Mouse (Mus musculus) kidney, embryonic 16.5 days (tissue): ENCODE measurements at regions not wholly inside any gene's neighbourhood (a gene's known extent, or its start where the extent isn't known, plus 50 kb on each side); places are given as distances from the start of the nearest gene placed in this dataset.

Experiments used
- ATAC-seq: fragments of 200-750 bp; cut with Nextera tagmentation; 2 replicates; pipeline ENCODE4 v1.8.0; 2017; ENCODE audit warnings: moderate TSS enrichment; ENCODE audit not compliant: low FRiP score, low TSS enrichment
- H3K27ac ChIP-seq: fragments of 300-500 bp; sonication (generic); 2 replicates; pipeline ENCODE4 v1.5.1; 2014; ENCODE audit warnings: low read length
- H3K27me3 ChIP-seq: fragments of 300-500 bp; sonication (generic); 2 replicates; pipeline ENCODE4 v1.6.1; 2014; ENCODE audit warnings: low read length, control low read depth, mixed read lengths; ENCODE audit not compliant: insufficient read depth
- H3K36me3 ChIP-seq: fragments of 300-500 bp; sonication (generic); 2 replicates; pipeline ENCODE4 v1.6.1; 2014; ENCODE audit warnings: low read length, control low read depth, mixed read lengths; ENCODE audit not compliant: insufficient read depth
- H3K4me1 ChIP-seq: fragments of 300-500 bp; sonication (generic); 2 replicates; pipeline ENCODE4 v1.6.1; 2014; ENCODE audit warnings: low read length, control low read depth, mixed read lengths; ENCODE audit not compliant: insufficient read depth
- H3K4me2 ChIP-seq: fragments of 300-500 bp; sonication (generic); replicated peaks from 2 replicates; pipeline ENCODE4 v1.6.1; 2014; ENCODE audit warnings: low read depth, low read length
- H3K4me3 ChIP-seq: fragments of 300-500 bp; sonication (generic); 2 replicates; pipeline ENCODE4 v1.5.1; 2014; ENCODE audit warnings: mild to moderate bottlenecking, low read length
- H3K9ac ChIP-seq: fragments of 300-500 bp; sonication (generic); replicated peaks from 2 replicates; pipeline ENCODE4 v1.6.1; 2014; ENCODE audit warnings: low read length
- H3K9me3 ChIP-seq: fragments of 300-500 bp; sonication (generic); 2 replicates; pipeline ENCODE4 v1.6.1; 2016; ENCODE audit warnings: low read length, control low read depth
- WGBS: fragments of 180-500 bp; shearing (Covaris S2); extraction: QIAGEN DNeasy Blood & Tissue Kit; methylation state at CpG from one replicate; pipeline ENCODE4 v1.1.7; 2014; 5-methylcytosine and 5-hydroxymethylcytosine counted together

GRCm38 (mm10) chr7:40688546-40688945 lies 209.6 kb upstream of the Vstm2b start:
- H3K4me1 ChIP-seq = no peaks in the 10 kb centered on the region
- no peaks in the 10 kb centered on the region for H3K27me3 ChIP-seq
- H3K4me2 ChIP-seq = no peak overlapping the region
- 46% methylated on average over 4 of the region's 4 CpGs for WGBS
- ATAC-seq = no peak
- no peak overlapping the region for H3K9ac ChIP-seq
- H3K4me3 ChIP-seq = no peak overlapping the region
- H3K27ac ChIP-seq = no peak overlapping the region
- H3K36me3 ChIP-seq = no peaks in the 10 kb centered on the region
- H3K9me3 ChIP-seq = no peaks in the 10 kb centered on the region

- no peak overlapping the region for H3K9ac ChIP-seq
- H3K4me1 ChIP-seq = no peaks in the 10 kb centered on the region
- 61% methylated on average over 5 of the region's 5 CpGs for WGBS
- H3K36me3 ChIP-seq = no peaks in the 10 kb centered on the region
- no peak for ATAC-seq
- no peak overlapping the region for H3K27ac ChIP-seq
- H3K4me2 ChIP-seq = no peak overlapping the region
- no peaks in the 10 kb centered on the region for H3K9me3 ChIP-seq
- H3K27me3 ChIP-seq = no peaks in the 10 kb centered on the region
- no peak overlapping the region for H3K4me3 ChIP-seq
These were observed 204.4 kb upstream of the Vstm2b start for GRCm38 (mm10) chr7:40693755-40694154.

GRCm38 (mm10) chr7:40697551-40697950 lies 200.6 kb upstream of the Vstm2b start:
- 74% methylated on average over 8 of the region's 8 CpGs for WGBS
- H3K4me3 ChIP-seq = no peak overlapping the region
- H3K27ac ChIP-seq = no peak overlapping the region
- H3K4me1 ChIP-seq = no peaks in the 10 kb centered on the region
- H3K27me3 ChIP-seq = no peaks in the 10 kb centered on the region
- no peak overlapping the region for H3K4me2 ChIP-seq
- no peaks in the 10 kb centered on the region for H3K36me3 ChIP-seq
- no peak overlapping the region for H3K9ac ChIP-seq
- no peaks in the 10 kb centered on the region for H3K9me3 ChIP-seq
- no peak for ATAC-seq

- Histone ChIP-seq H3K9me3 (no peaks in the 10 kb centered on the region), H3K4me2 (no peak overlapping the region), H3K9ac (no peak overlapping the region), H3K36me3 (no peaks in the 10 kb centered on the region), H3K4me3 (no peak overlapping the region), H3K27me3 (no peaks in the 10 kb centered on the region), H3K4me1 (no peaks in the 10 kb centered on the region), H3K27ac (no peak overlapping the region)
- ATAC-seq = no peak
- 34% methylated on average over 3 of the region's 3 CpGs for WGBS
These were observed 199.8 kb upstream of the Vstm2b start for GRCm38 (mm10) chr7:40698309-40698708.

GRCm38 (mm10) chr7:40699633-40700032 lies 198.5 kb upstream of the Vstm2b start:
- H3K27me3 ChIP-seq = no peaks in the 10 kb centered on the region
- no peaks in the 10 kb centered on the region for H3K4me1 ChIP-seq
- H3K4me3 ChIP-seq = no peak overlapping the region
- no peaks in the 10 kb centered on the region for H3K9me3 ChIP-seq
- no peak overlapping the region for H3K27ac ChIP-seq
- no peaks in the 10 kb centered on the region for H3K36me3 ChIP-seq
- WGBS = 100% methylated on average over 1 of the region's 1 CpGs
- no peak overlapping the region for H3K9ac ChIP-seq
- ATAC-seq = no peak
- H3K4me2 ChIP-seq = no peak overlapping the region

GRCm38 (mm10) chr7:40700656-40701055 lies 197.5 kb upstream of the Vstm2b start:
- Histone ChIP-seq H3K36me3 (no peaks in the 10 kb centered on the region), H3K27me3 (no peaks in the 10 kb centered on the region), H3K4me2 (no peak overlapping the region), H3K9ac (no peak overlapping the region), H3K4me1 (no peaks in the 10 kb centered on the region), H3K4me3 (no peak overlapping the region), H3K9me3 (no peaks in the 10 kb centered on the region), H3K27ac (no peak overlapping the region)
- no peak for ATAC-seq
- 80% methylated on average over 5 of the region's 5 CpGs for WGBS

- no peak for ATAC-seq
- Histone ChIP-seq H3K9ac (no peak overlapping the region), H3K4me2 (no peak overlapping the region), H3K36me3 (no peaks in the 10 kb centered on the region), H3K27ac (no peak overlapping the region), H3K4me3 (no peak overlapping the region), H3K27me3 (no peaks in the 10 kb centered on the region), H3K9me3 (no peaks in the 10 kb centered on the region), H3K4me1 (no peaks in the 10 kb centered on the region)
- 48% methylated on average over 5 of the region's 5 CpGs for WGBS
These were observed 195.7 kb upstream of the Vstm2b start for GRCm38 (mm10) chr7:40702191-40703045.

GRCm38 (mm10) chr7:40708231-40708630 lies 189.9 kb upstream of the Vstm2b start:
- H3K4me2 ChIP-seq = no peak overlapping the region
- H3K4me3 ChIP-seq = no peak overlapping the region
- H3K4me1 ChIP-seq = no peaks in the 10 kb centered on the region
- no peak overlapping the region for H3K27ac ChIP-seq
- H3K9ac ChIP-seq = no peak overlapping the region
- H3K36me3 ChIP-seq = no peaks in the 10 kb centered on the region
- no peak for ATAC-seq
- no peaks in the 10 kb centered on the region for H3K27me3 ChIP-seq
- H3K9me3 ChIP-seq = no peaks in the 10 kb centered on the region
- WGBS = 96% methylated on average over 2 of the region's 2 CpGs

GRCm38 (mm10) chr7:40717991-40718390 lies 180.1 kb upstream of the Vstm2b start:
- no peaks in the 10 kb centered on the region for H3K36me3 ChIP-seq
- H3K9ac ChIP-seq = no peak overlapping the region
- H3K27ac ChIP-seq = no peak overlapping the region
- H3K4me3 ChIP-seq = no peak overlapping the region
- no peaks in the 10 kb centered on the region for H3K4me1 ChIP-seq
- no peak overlapping the region for H3K4me2 ChIP-seq
- H3K9me3 ChIP-seq = no peaks in the 10 kb centered on the region
- no peak for ATAC-seq
- H3K27me3 ChIP-seq = no peaks in the 10 kb centered on the region
- 31% methylated on average over 6 of the region's 6 CpGs for WGBS

GRCm38 (mm10) chr7:40736971-40737468 lies 161.1 kb upstream of the Vstm2b start:
- Histone ChIP-seq H3K4me1 (no peaks in the 10 kb centered on the region), H3K9me3 (no peaks in the 10 kb centered on the region), H3K4me2 (no peak overlapping the region), H3K9ac (no peak overlapping the region), H3K27ac (no peak overlapping the region), H3K36me3 (no peaks in the 10 kb centered on the region), H3K27me3 (no peaks in the 10 kb centered on the region), H3K4me3 (no peak overlapping the region)
- no peak for ATAC-seq
- WGBS = 58% methylated on average over 6 of the region's 6 CpGs
